In the genomic region with DNA sequence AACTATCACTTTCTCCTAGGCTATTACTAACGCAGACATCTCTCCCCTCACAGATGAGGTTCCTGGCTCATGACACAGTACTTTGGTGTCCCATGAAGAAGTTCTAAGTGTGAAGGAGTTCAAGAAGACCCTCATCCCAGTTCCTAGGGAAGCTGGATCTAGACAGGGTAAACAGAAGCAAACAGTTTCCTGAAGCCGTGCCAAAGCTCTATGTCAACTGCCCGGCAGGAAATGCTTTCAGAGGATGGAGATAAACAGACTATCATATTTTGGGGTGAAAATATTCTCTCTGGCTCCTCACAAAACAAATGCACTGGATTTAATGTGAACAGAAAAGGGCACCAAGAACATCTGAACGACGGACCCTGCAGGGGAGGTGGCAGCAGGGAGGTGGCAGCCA, we compare ENCODE assay signal across 24 mouse cellular contexts. TPM values are rescaled to one million over a fixed set of nuclear protein-coding genes. Genes with fewer than 3 reads are reported as not detected.
DNase-seq lines count a peak whose midpoint lies in the region; ATAC-seq and TF ChIP-seq lines count a peak whose summit lies in the region.
"Had no signal": no experiment of that assay in that cellular context is flagged by ENCODE, and none has a peak within 500 bp of the region (broad histone marks: within the 10 kb centered on the region; RNA-seq: fewer than 3 reads in every experiment).

No protein-coding gene starts in this region.

- 81% methylated on average over 5 of the region's 5 CpGs for WGBS in spleen, adult 2 months
- 39% methylated on average over 5 of the region's 5 CpGs for WGBS in lung, embryonic 16.5 days
- WGBS in hindbrain, embryonic 16.5 days, result 84% methylated on average over 5 of the region's 5 CpGs

- peak; percentile 61 for ATAC-seq in lung, embryonic 16.5 days (ENCODE audit: low read depth)
- ATAC-seq in hindbrain, embryonic 16.5 days, result no peak
- ATAC-seq: forebrain, embryonic 13.5 days; Patski had no signal

- TF ChIP-seq CTCF in spleen, adult 2 months (IDR thresholded peaks at IDR 0.05; ENCODE audit: extremely low read depth, insufficient read depth, insufficient read length, insufficient replicate concordance), result no peak

- H3K9me3 ChIP-seq in lung, embryonic 16.5 days (ENCODE audit: control insufficient read depth, low read length), result no peaks in the 10 kb centered on the region
- H3K9me3 ChIP-seq in hindbrain, embryonic 16.5 days (ENCODE audit: control insufficient read depth, low read length), result no peaks in the 10 kb centered on the region
- H3K9me3 ChIP-seq: embryonic facial prominence, embryonic 12.5 days; forebrain, embryonic 13.5 days; hindbrain, embryonic 15.5 days; limb, embryonic 10.5 days; midbrain, embryonic 10.5 days had no signal

- H3K27me3 ChIP-seq in spleen, adult 2 months (ENCODE audit: control insufficient read depth, insufficient read depth, low read length), result no peaks in the 10 kb centered on the region
- H3K27me3 ChIP-seq in lung, embryonic 16.5 days (ENCODE audit: control insufficient read depth, insufficient read depth, low read depth, low read length), result no peaks in the 10 kb centered on the region
- no peaks in the 10 kb centered on the region for H3K27me3 ChIP-seq in hindbrain, embryonic 16.5 days (replicated peaks; ENCODE audit: control insufficient read depth, insufficient read depth, low read length)
- H3K27me3 ChIP-seq: embryonic facial prominence, embryonic 12.5 days; forebrain, embryonic 13.5 days; hindbrain, embryonic 15.5 days; Patski had no signal

- H3K27ac ChIP-seq in spleen, adult 2 months (ENCODE audit: insufficient read depth, low read length), result peak overlapping the region; percentile 41; the same call in 1 of the 2 replicates
- H3K27ac ChIP-seq in lung, embryonic 16.5 days (ENCODE audit: low read length), result peak overlapping the region; percentile 83
- H3K27ac ChIP-seq in hindbrain, embryonic 16.5 days (ENCODE audit: low read depth, low read length), result no peak overlapping the region
- H3K27ac ChIP-seq: embryonic facial prominence, embryonic 12.5 days; forebrain, embryonic 13.5 days; hindbrain, embryonic 15.5 days; limb, embryonic 10.5 days; macrophage; midbrain, embryonic 10.5 days had no signal

- H3K4me2 ChIP-seq in lung, embryonic 16.5 days (ENCODE audit: low read depth, low read length), result no peak overlapping the region
- H3K4me2 ChIP-seq in hindbrain, embryonic 16.5 days (ENCODE audit: low read length), result no peak overlapping the region
- H3K4me2 ChIP-seq: embryonic facial prominence, embryonic 12.5 days; forebrain, embryonic 13.5 days; heart, embryonic 11.5 days; hindbrain, embryonic 15.5 days; liver, embryonic 11.5 days had no signal

- peak; percentile 19 for DNase-seq in kidney, adult 11 months
- DNase-seq in kidney, adult 18-20 months, result no peak
- no peak for DNase-seq in spleen, adult 2 months (ENCODE audit: low read depth in 1 of 2, low spot score in 2 of 2)
- DNase-seq in spleen, postnatal 10 days (ENCODE audit: low spot score in 2 of 2), result no peak
- peak; percentile 55 to 65 for DNase-seq in lung, postnatal 4 days
- DNase-seq: adrenal gland, adult 8-10 months; cerebellum, adult 9-10 months; gastrocnemius, postnatal 10 days; heart, postnatal 36 days; retina, postnatal 1 day; thymus, postnatal 4 days had no signal

- H3K4me3 ChIP-seq in spleen, adult 2 months (ENCODE audit: extremely low read depth, insufficient read depth, insufficient read length), result no peak overlapping the region
- H3K4me3 ChIP-seq in lung, embryonic 16.5 days (ENCODE audit: low read length), result no peak overlapping the region
- no peak overlapping the region for H3K4me3 ChIP-seq in hindbrain, embryonic 16.5 days (ENCODE audit: low read length)
- H3K4me3 ChIP-seq: embryonic facial prominence, embryonic 12.5 days; erythroblast, embryonic 14.5 days; forebrain, embryonic 13.5 days; hindbrain, embryonic 15.5 days; limb, embryonic 10.5 days; midbrain, embryonic 10.5 days had no signal

- no peak overlapping the region for H3K9ac ChIP-seq in lung, embryonic 16.5 days (ENCODE audit: low read length)
- no peak overlapping the region for H3K9ac ChIP-seq in hindbrain, embryonic 16.5 days (ENCODE audit: low read depth, low read length)
- H3K9ac ChIP-seq: embryonic facial prominence, embryonic 12.5 days; forebrain, embryonic 13.5 days; hindbrain, embryonic 15.5 days had no signal

- TF ChIP-seq POLR2A in spleen, adult 2 months (IDR thresholded peaks at IDR 0.05; ENCODE audit: low read depth, low read length), result no peak

- no peaks in the 10 kb centered on the region for H3K36me3 ChIP-seq in spleen, adult 2 months (ENCODE audit: control insufficient read depth, insufficient read depth, low read length)
- no peaks in the 10 kb centered on the region for H3K36me3 ChIP-seq in lung, embryonic 16.5 days (ENCODE audit: control insufficient read depth, insufficient read depth, low read length)
- no peaks in the 10 kb centered on the region for H3K36me3 ChIP-seq in hindbrain, embryonic 16.5 days (ENCODE audit: control insufficient read depth, insufficient read depth, low read length)
- H3K36me3 ChIP-seq: embryonic facial prominence, embryonic 12.5 days; hindbrain, embryonic 15.5 days; limb, embryonic 10.5 days; midbrain, embryonic 10.5 days had no signal

- H3K4me1 ChIP-seq in spleen, adult 2 months (ENCODE audit: control insufficient read depth, insufficient read depth, insufficient read length), result no peaks in the 10 kb centered on the region
- peaks cover 13% of the 10 kb centered on the region for H3K4me1 ChIP-seq in lung, embryonic 16.5 days (replicated peaks; ENCODE audit: control insufficient read depth, insufficient read depth, low read length)
- no peaks in the 10 kb centered on the region; the same call in 1 of the 2 replicates for H3K4me1 ChIP-seq in hindbrain, embryonic 16.5 days (ENCODE audit: control insufficient read depth, insufficient read depth, low read depth, low read length)
- H3K4me1 ChIP-seq: hindbrain, embryonic 15.5 days had no signal

RNA-seq across cellular contexts. Expression of a gene that starts 12.4 kb away (rescaled TPM):
- polyA plus RNA-seq in spleen, adult 2 months (2012; rRNA removed), result 29.9 and 34.6 TPM in 2 replicates
- polyA plus RNA-seq in lung, embryonic 16.5 days (2015; fragmentation: Nextera tagmentation; extraction: Ambion mirVana), result 72.2 and 77.5 TPM in 2 replicates
- polyA plus RNA-seq in hindbrain, embryonic 16.5 days (2015; fragmentation: Nextera tagmentation; extraction: Ambion mirVana), result 21.3 and 27.5 TPM in 2 replicates

RNA-seq across cellular contexts. Expression of a gene that starts 12.5 kb away (rescaled TPM):
- polyA plus RNA-seq in spleen, adult 2 months (2012; rRNA removed), result 6.9 and 9.0 TPM in 2 replicates
- 44.0 and 45.7 TPM in 2 replicates for polyA plus RNA-seq in lung, embryonic 16.5 days (2015; fragmentation: Nextera tagmentation; extraction: Ambion mirVana)
- 16.7 and 17.7 TPM in 2 replicates for polyA plus RNA-seq in hindbrain, embryonic 16.5 days (2015; fragmentation: Nextera tagmentation; extraction: Ambion mirVana)

RNA-seq across cellular contexts. Expression of a gene that starts 32.7 kb away (rescaled TPM):
- polyA plus RNA-seq in spleen, adult 2 months (2012; rRNA removed), result 0.08 and 0.15 TPM in 2 replicates
- polyA plus RNA-seq in lung, embryonic 16.5 days (2015; fragmentation: Nextera tagmentation; extraction: Ambion mirVana), result 8.9 and 10.1 TPM in 2 replicates
- 0.28 and 0.31 TPM in 2 replicates for polyA plus RNA-seq in hindbrain, embryonic 16.5 days (2015; fragmentation: Nextera tagmentation; extraction: Ambion mirVana)
- polyA plus RNA-seq: erythroblast, embryonic 14.5 days; heart, embryonic 11.5 days; limb, embryonic 10.5 days; macrophage had no signal

RNA-seq across cellular contexts. Expression of a gene that starts 40.6 kb away (rescaled TPM):
- 0.16 and 0.23 TPM in 2 replicates for polyA plus RNA-seq in spleen, adult 2 months (2012; rRNA removed)
- 0.60 TPM in 1 of 2 replicates, not detected in the other for polyA plus RNA-seq in lung, embryonic 16.5 days (2015; fragmentation: Nextera tagmentation; extraction: Ambion mirVana)
- 0.47 and 0.54 TPM in 2 replicates for polyA plus RNA-seq in hindbrain, embryonic 16.5 days (2015; fragmentation: Nextera tagmentation; extraction: Ambion mirVana)
- polyA plus RNA-seq: embryonic facial prominence, embryonic 12.5 days; forebrain, embryonic 13.5 days; heart, embryonic 11.5 days; hindbrain, embryonic 15.5 days; liver, embryonic 11.5 days; macrophage; midbrain, embryonic 10.5 days; neural tube, embryonic 11.5 days had no signal

Comparison
In these comparisons a context has a peak if more than half of its experiments do, and no peak if none do; other contexts are left out.
1. DNase-seq: peak in kidney, adult 11 months (single experiment) and lung, postnatal 4 days (2 of 2); none in kidney, adult 18-20 months (single experiment), spleen, adult 2 months (0 of 2) and spleen, postnatal 10 days (0 of 2).